Mouse (Mus musculus) liver, postnatal 0 days (tissue): ENCODE data around the gene Dppa5a.
"Not testable (repeated sequence)": the region's sequence is repeated elsewhere in the genome, so short reads cannot be mapped to it uniquely, and the experiment has no call there.

Source experiments
- CTCF ChIP-seq: sonication (generic); IDR thresholded peaks from 2 replicates; pipeline ENCODE4 v1.5.1; 2016; ENCODE audit warnings: antibody characterized with exemption, low read depth
- EP300 ChIP-seq: IDR thresholded peaks from 2 replicates; pipeline ENCODE4 v1.6.1; 2016; ENCODE audit warnings: antibody characterized with exemption, low read depth, mild to moderate bottlenecking

- TF ChIP-seq CTCF, EP300: not testable (repeated sequence)
Observed at GRCm38 (mm10) chr9:78345235-78345634, 22.7 kb downstream of the Dppa5a start.
